Mouse (Mus musculus): ENCODE measurements around the gene Inpp5e. TPM values are rescaled to one million over a fixed set of nuclear protein-coding genes. Genes with fewer than 3 reads are reported as not detected.

The Inpp5e gene
- 67.3 and 71.0 TPM in 2 replicates for polyA plus RNA-seq (2012; rRNA removed)

- no peaks in the 10 kb centered on the region for H3K36me3 ChIP-seq (ENCODE audit: control insufficient read depth, insufficient read depth, low read length)
- H3K27ac ChIP-seq (ENCODE audit: control insufficient read depth, insufficient read depth, low read depth, low read length): peak within 1 kb of the TSS; percentile 2
- peak within 1 kb of the TSS; percentile 64 for H3K4me3 ChIP-seq (ENCODE audit: control insufficient read depth, low read depth, low read length)
- TF ChIP-seq POLR2A (IDR thresholded peaks at IDR 0.05; ENCODE audit: control insufficient read depth, low read depth, low read length) (peak; percentile 53), CTCF (IDR thresholded peaks at IDR 0.05; ENCODE audit: control insufficient read depth, insufficient read depth, insufficient replicate concordance, low read depth, low read length) (peak; percentile 95)
- H3K27me3 ChIP-seq (ENCODE audit: control insufficient read depth, insufficient read depth, low read length): no peaks in the 10 kb centered on the region
- peaks cover 12% of the 10 kb centered on the region for H3K4me1 ChIP-seq (ENCODE audit: control insufficient read depth, insufficient read depth, low read length)
Observed at GRCm38 (mm10) chr2:26408515-26409356, at the start of gene Inpp5e. TSS of gene Inpp5e (minus strand) at chr2:26409203.

- TF ChIP-seq POLR2A (IDR thresholded peaks at IDR 0.05; ENCODE audit: control insufficient read depth, low read depth, low read length) (no peak), CTCF (IDR thresholded peaks at IDR 0.05; ENCODE audit: control insufficient read depth, insufficient read depth, insufficient replicate concordance, low read depth, low read length) (no peak)
- Histone ChIP-seq H3K36me3 (ENCODE audit: control insufficient read depth, insufficient read depth, low read length) (no peaks in the 10 kb centered on the region; the same call in 1 of the 2 replicates), H3K27ac (ENCODE audit: control insufficient read depth, insufficient read depth, low read depth, low read length) (no peak overlapping the region), H3K4me1 (ENCODE audit: control insufficient read depth, insufficient read depth, low read length) (peaks cover 20% of the 10 kb centered on the region), H3K4me3 (ENCODE audit: control insufficient read depth, low read depth, low read length) (no peak overlapping the region), H3K27me3 (ENCODE audit: control insufficient read depth, insufficient read depth, low read length) (no peaks in the 10 kb centered on the region)
Observed at GRCm38 (mm10) chr2:26458402-26459124, 49.6 kb upstream of the Inpp5e start.

- Histone ChIP-seq H3K4me1 (ENCODE audit: control insufficient read depth, insufficient read depth, low read length) (peaks cover 4% of the 10 kb centered on the region), H3K36me3 (ENCODE audit: control insufficient read depth, insufficient read depth, low read length) (no peaks in the 10 kb centered on the region), H3K27me3 (ENCODE audit: control insufficient read depth, insufficient read depth, low read length) (no peaks in the 10 kb centered on the region), H3K4me3 (ENCODE audit: control insufficient read depth, low read depth, low read length) (no peak overlapping the region), H3K27ac (ENCODE audit: control insufficient read depth, insufficient read depth, low read depth, low read length) (no peak overlapping the region)
- TF ChIP-seq CTCF (IDR thresholded peaks at IDR 0.05; ENCODE audit: control insufficient read depth, insufficient read depth, insufficient replicate concordance, low read depth, low read length) (peak; percentile 62; the same call in 1 of the 2 replicates), POLR2A (IDR thresholded peaks at IDR 0.05; ENCODE audit: control insufficient read depth, low read depth, low read length) (no peak)
Observed at GRCm38 (mm10) chr2:26449121-26450060, 40.4 kb upstream of the Inpp5e start.

- Histone ChIP-seq H3K4me1 (ENCODE audit: control insufficient read depth, insufficient read depth, low read length) (peaks cover 4% of the 10 kb centered on the region), H3K27ac (ENCODE audit: control insufficient read depth, insufficient read depth, low read depth, low read length) (no peak overlapping the region), H3K27me3 (ENCODE audit: control insufficient read depth, insufficient read depth, low read length) (no peaks in the 10 kb centered on the region), H3K4me3 (ENCODE audit: control insufficient read depth, low read depth, low read length) (peak overlapping the region; percentile 66), H3K36me3 (ENCODE audit: control insufficient read depth, insufficient read depth, low read length) (no peaks in the 10 kb centered on the region)
- TF ChIP-seq CTCF (IDR thresholded peaks at IDR 0.05; ENCODE audit: control insufficient read depth, insufficient read depth, insufficient replicate concordance, low read depth, low read length): no peak
Observed at GRCm38 (mm10) chr2:26447451-26447850, 38.4 kb upstream of the Inpp5e start.

GRCm38 (mm10) chr2:26446671-26447070, 37.7 kb upstream of the Inpp5e start:
- H3K36me3 ChIP-seq (ENCODE audit: control insufficient read depth, insufficient read depth, low read length): no peaks in the 10 kb centered on the region
- H3K4me1 ChIP-seq (ENCODE audit: control insufficient read depth, insufficient read depth, low read length): peaks cover 4% of the 10 kb centered on the region
- H3K27me3 ChIP-seq (ENCODE audit: control insufficient read depth, insufficient read depth, low read length): no peaks in the 10 kb centered on the region
- peak overlapping the region; percentile 81 for H3K4me3 ChIP-seq (ENCODE audit: control insufficient read depth, low read depth, low read length)
- no peak overlapping the region for H3K27ac ChIP-seq (ENCODE audit: control insufficient read depth, insufficient read depth, low read depth, low read length)
- TF ChIP-seq POLR2A (IDR thresholded peaks at IDR 0.05; ENCODE audit: control insufficient read depth, low read depth, low read length) (no peak), CTCF (IDR thresholded peaks at IDR 0.05; ENCODE audit: control insufficient read depth, insufficient read depth, insufficient replicate concordance, low read depth, low read length) (no peak)

GRCm38 (mm10) chr2:26445666-26446445, 36.9 kb upstream of the Inpp5e start:
- 0 out of 2 replicates have a peak, but pooled peaks have one; percentile 40 for TF ChIP-seq POLR2A (IDR thresholded peaks at IDR 0.05; ENCODE audit: control insufficient read depth, low read depth, low read length)
- no peak; the same call in 1 of the 2 replicates for TF ChIP-seq CTCF (IDR thresholded peaks at IDR 0.05; ENCODE audit: control insufficient read depth, insufficient read depth, insufficient replicate concordance, low read depth, low read length)
- Histone ChIP-seq H3K27me3 (ENCODE audit: control insufficient read depth, insufficient read depth, low read length) (no peaks in the 10 kb centered on the region), H3K4me3 (ENCODE audit: control insufficient read depth, low read depth, low read length) (peak overlapping the region; percentile 81), H3K36me3 (ENCODE audit: control insufficient read depth, insufficient read depth, low read length) (no peaks in the 10 kb centered on the region), H3K27ac (ENCODE audit: control insufficient read depth, insufficient read depth, low read depth, low read length) (peak overlapping the region; percentile 96), H3K4me1 (ENCODE audit: control insufficient read depth, insufficient read depth, low read length) (peaks cover 4% of the 10 kb centered on the region)
